Mouse (Mus musculus): ENCODE data around the gene C1rl.
"Not testable (repeated sequence)": the region's sequence is repeated elsewhere in the genome, so short reads cannot be mapped to it uniquely, and the experiment has no call there.

The C1rl gene

GRCm38 (mm10) chr6:124499914-124500566 lies 7.1 kb downstream of the C1rl start:
- no peak for DNase-seq (ENCODE audit: low read depth, low spot score)

- DNase-seq (ENCODE audit: low read depth, low spot score), result no peak
Measured at GRCm38 (mm10) chr6:124501473-124501872, 8.6 kb downstream of the C1rl start.

GRCm38 (mm10) chr6:124502021-124502420 lies 9.1 kb downstream of the C1rl start:
- DNase-seq (ENCODE audit: low read depth, low spot score), result no peak

GRCm38 (mm10) chr6:124505028-124505427 lies 12.1 kb downstream of the C1rl start:
- no peak for DNase-seq (ENCODE audit: low read depth, low spot score)

- DNase-seq (ENCODE audit: low read depth, low spot score), result no peak
Measured at GRCm38 (mm10) chr6:124506991-124507390, 14.1 kb downstream of the C1rl start.

- DNase-seq (ENCODE audit: low read depth, low spot score), result no peak
Measured at GRCm38 (mm10) chr6:124508292-124508691, 15.4 kb downstream of the C1rl start.

GRCm38 (mm10) chr6:124509192-124509591 lies 16.3 kb downstream of the C1rl start:
- DNase-seq (ENCODE audit: low read depth, low spot score), result not testable (repeated sequence)

GRCm38 (mm10) chr6:124511936-124512335 lies 19.0 kb downstream of the C1rl start:
- no peak for DNase-seq (ENCODE audit: low read depth, low spot score)

GRCm38 (mm10) chr6:124512355-124512836 lies 19.5 kb downstream of the C1rl start, which contains the start of gene C1ra:
Gene C1ra (plus strand): TSS chr6:124512405.
- DNase-seq (ENCODE audit: low read depth, low spot score), result peak; percentile 55

- not testable (repeated sequence) for DNase-seq (ENCODE audit: low read depth, low spot score)
Measured at GRCm38 (mm10) chr6:124517733-124518132, 24.8 kb downstream of the C1rl start.

GRCm38 (mm10) chr6:124522082-124522481 lies 29.2 kb downstream of the C1rl start:
- not testable (repeated sequence) for DNase-seq (ENCODE audit: low read depth, low spot score)

- no peak for DNase-seq (ENCODE audit: low read depth, low spot score)
Measured at GRCm38 (mm10) chr6:124527881-124528280, 35.0 kb downstream of the C1rl start.

- no peak for DNase-seq (ENCODE audit: low read depth, low spot score)
Measured at GRCm38 (mm10) chr6:124531077-124531476, 38.2 kb downstream of the C1rl start.

GRCm38 (mm10) chr6:124536125-124536829 lies 43.4 kb downstream of the C1rl start:
- DNase-seq (ENCODE audit: low read depth, low spot score), result not testable (repeated sequence)

- DNase-seq (ENCODE audit: low read depth, low spot score), result not testable (repeated sequence)
Measured at GRCm38 (mm10) chr6:124541176-124541575, 48.3 kb downstream of the C1rl start.

GRCm38 (mm10) chr6:124542284-124542683 lies 49.4 kb downstream of the C1rl start, which contains the start of gene C1s1:
Gene C1s1 (minus strand): TSS chr6:124542359.
- DNase-seq (ENCODE audit: low read depth, low spot score), result peak; percentile 84

GRCm38 (mm10) chr6:124544466-124544865 lies 51.6 kb downstream of the C1rl start:
- no peak for DNase-seq (ENCODE audit: low read depth, low spot score)

GRCm38 (mm10) chr6:124545425-124545824 lies 52.5 kb downstream of the C1rl start:
- DNase-seq (ENCODE audit: low read depth, low spot score), result no peak

- DNase-seq (ENCODE audit: low read depth, low spot score), result not testable (repeated sequence)
Measured at GRCm38 (mm10) chr6:124547979-124548378, 55.1 kb downstream of the C1rl start.

- no peak for DNase-seq (ENCODE audit: low read depth, low spot score)
Measured at GRCm38 (mm10) chr6:124549023-124549550, 56.2 kb downstream of the C1rl start.

- peak; percentile 88 for DNase-seq (ENCODE audit: low read depth, low spot score)
Measured at GRCm38 (mm10) chr6:124552766-124553165, 59.9 kb downstream of the C1rl start.

GRCm38 (mm10) chr6:124555956-124556355 lies 63.0 kb downstream of the C1rl start:
- DNase-seq (ENCODE audit: low read depth, low spot score), result not testable (repeated sequence)
